Mouse (Mus musculus): Measurements from ENCODE around the gene Phf13.

DNA sequence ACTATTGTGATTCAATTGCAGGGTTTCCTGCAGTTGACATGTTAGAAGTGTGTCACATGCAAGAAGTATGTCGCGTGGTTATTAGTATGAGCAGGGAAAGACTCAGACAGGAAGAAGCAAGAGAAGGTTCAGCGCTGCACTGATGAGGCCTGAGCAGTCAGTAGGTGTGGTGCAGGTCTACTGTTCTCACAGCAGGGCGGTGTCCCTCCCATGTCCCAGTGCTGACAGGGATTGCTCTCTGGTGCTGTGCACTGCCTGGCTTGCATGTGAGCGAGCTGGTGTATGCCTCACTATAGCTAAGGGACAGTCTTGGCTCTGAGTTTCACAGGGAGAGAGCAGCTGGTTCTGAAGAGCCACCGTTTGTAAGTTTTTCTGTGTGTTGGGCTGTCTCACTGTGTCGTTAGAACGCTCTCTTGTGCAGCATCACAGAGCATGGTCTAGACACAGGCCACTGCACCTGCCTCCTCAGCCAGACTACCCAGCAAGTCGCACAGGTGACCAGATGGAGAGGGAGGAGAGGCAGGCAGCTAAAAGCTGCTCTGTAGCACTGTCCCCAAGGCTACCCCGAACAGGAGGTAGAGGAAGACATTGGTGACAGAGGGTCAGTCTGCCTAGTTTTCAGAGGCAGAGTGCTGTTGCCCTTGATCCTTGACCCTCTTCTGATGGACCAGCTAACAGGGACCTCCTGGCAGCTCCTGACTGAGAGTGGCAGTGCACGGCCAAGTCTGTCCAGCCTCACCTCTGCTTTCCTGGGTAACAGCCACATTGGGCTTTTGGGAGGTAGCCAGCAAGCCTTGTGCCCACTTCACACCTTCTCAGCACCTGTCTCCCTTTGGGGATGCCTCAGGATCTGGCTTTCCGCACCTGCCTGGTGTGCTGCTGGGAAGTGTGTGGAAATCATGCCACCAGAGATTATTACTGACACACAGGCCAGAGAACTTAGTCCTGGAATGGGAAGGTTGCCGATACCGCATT lies 47.3 kb downstream of the Phf13 start:
- no peak for TF ChIP-seq CTCF (IDR thresholded peaks at IDR 0.05; ENCODE audit: extremely low read depth, insufficient read depth, insufficient read length, insufficient replicate concordance)
- no peak for TF ChIP-seq POLR2A (IDR thresholded peaks at IDR 0.05; ENCODE audit: low read depth, low read length)

Measured in spleen, adult 2 months (tissue).